Mouse (Mus musculus) heart, adult 2 months (tissue): ENCODE measurements around the gene Nop58.

ENCODE experiments used
- CTCF ChIP-seq: fragments of 200-600 bp; IDR thresholded peaks from 2 replicates; pipeline ENCODE4 v1.8.1; 2022; ENCODE audit warnings: antibody characterized with exemption, mild to moderate bottlenecking, moderate library complexity
- EP300 ChIP-seq: fragments of 200-500 bp; IDR thresholded peaks from 2 replicates; pipeline ENCODE4 v1.6.1; 2011; ENCODE audit warnings: low read depth, low read length, control low read depth; ENCODE audit not compliant: insufficient read depth
- POLR2A ChIP-seq: fragments of 200-500 bp; IDR thresholded peaks from 2 replicates; pipeline ENCODE4 v1.6.1; 2011; ENCODE audit warnings: mild to moderate bottlenecking, low read depth, low read length, control low read depth; ENCODE audit not compliant: insufficient read depth

GRCm38 (mm10) chr1:59638371-59638770 is 46.4 kb upstream of the Nop58 start:
- TF ChIP-seq CTCF: no peak
- TF ChIP-seq POLR2A: no peak
- TF ChIP-seq EP300: no peak
